In the genomic region with DNA sequence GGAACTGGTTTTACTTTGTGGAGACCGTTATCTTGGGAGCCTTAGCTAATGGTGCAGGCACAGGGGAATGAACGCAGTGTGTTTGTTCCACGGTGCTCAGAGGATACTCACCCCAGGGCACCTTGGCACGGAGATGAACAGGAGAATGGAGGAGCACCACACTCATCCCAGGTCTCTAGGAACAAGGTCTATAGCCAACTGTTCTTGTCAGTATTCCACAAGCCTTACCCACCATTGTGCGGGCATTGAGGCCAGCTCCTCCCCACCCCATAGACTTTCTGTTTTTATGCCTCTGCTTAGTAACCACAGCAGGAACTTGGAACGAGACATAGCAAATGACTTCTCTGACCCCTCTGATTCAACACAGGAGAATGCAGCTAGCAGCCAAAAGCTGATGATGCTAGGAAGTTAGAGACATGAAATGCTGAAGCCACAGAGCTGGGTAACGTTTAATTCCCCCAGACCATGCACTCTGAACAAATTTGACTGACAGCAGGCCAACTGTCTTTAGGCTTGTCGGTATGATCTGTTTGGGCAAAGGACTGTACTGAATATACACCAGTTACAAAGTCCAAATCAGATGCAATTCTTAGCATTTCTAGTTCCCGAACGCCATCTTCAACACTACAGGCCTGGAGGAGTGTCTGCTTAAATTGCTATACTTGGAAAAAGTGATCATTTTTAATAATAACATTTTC, we compare ENCODE assay signal across 9 mouse cellular contexts.
DNase-seq lines count a peak whose midpoint lies in the region; ATAC-seq lines count a peak whose summit lies in the region.
"Had no signal": no experiment of that assay in that cellular context is flagged by ENCODE, and none has a peak within 500 bp of the region (broad histone marks: within the 10 kb centered on the region; RNA-seq: fewer than 3 reads in every experiment).

No protein-coding gene starts in this region.

- H3K4me1 ChIP-seq in kidney, embryonic 14.5 days (ENCODE audit: control insufficient read depth, insufficient read depth, low read length): no peaks in the 10 kb centered on the region
- H3K4me1 ChIP-seq in hindbrain, embryonic 13.5 days (replicated peaks): peaks cover 10% of the 10 kb centered on the region
- H3K4me1 ChIP-seq: liver, embryonic 13.5 days had no signal

- no peaks in the 10 kb centered on the region for H3K27me3 ChIP-seq in kidney, embryonic 14.5 days (ENCODE audit: control insufficient read depth, insufficient read depth, low read length)
- no peaks in the 10 kb centered on the region for H3K27me3 ChIP-seq in hindbrain, embryonic 13.5 days
- H3K27me3 ChIP-seq: liver, embryonic 13.5 days had no signal

- H3K36me3 ChIP-seq in kidney, embryonic 14.5 days (ENCODE audit: control insufficient read depth, insufficient read depth, low read length): no peaks in the 10 kb centered on the region
- H3K36me3 ChIP-seq in hindbrain, embryonic 13.5 days: no peaks in the 10 kb centered on the region
- H3K36me3 ChIP-seq: liver, embryonic 13.5 days had no signal

- peak; percentile 67 for ATAC-seq in kidney, embryonic 14.5 days (ENCODE audit: low FRiP score, low TSS enrichment)
- ATAC-seq in hindbrain, embryonic 13.5 days (ENCODE audit: low FRiP score): peak; percentile 71
- no peak for ATAC-seq in inflammation-experienced regulatory T-cells, adult 6 months

- no peak overlapping the region for H3K4me3 ChIP-seq in kidney, embryonic 14.5 days (ENCODE audit: low read length)
- H3K4me3 ChIP-seq in hindbrain, embryonic 13.5 days: no peak overlapping the region
- H3K4me3 ChIP-seq: liver, embryonic 13.5 days had no signal

- H3K9me3 ChIP-seq in kidney, embryonic 14.5 days (ENCODE audit: control insufficient read depth, low read length): no peaks in the 10 kb centered on the region
- no peaks in the 10 kb centered on the region for H3K9me3 ChIP-seq in hindbrain, embryonic 13.5 days
- H3K9me3 ChIP-seq: liver, embryonic 13.5 days had no signal

- WGBS in kidney, embryonic 14.5 days: 57% methylated on average over 10 of the region's 10 CpGs
- WGBS in hindbrain, embryonic 13.5 days: 52% methylated on average over 10 of the region's 10 CpGs

- no peak for DNase-seq in kidney, adult 8-10 months
- peak; percentile 67 for DNase-seq in fibroblast of lung, adult 2 months (ENCODE audit: low read depth)
- DNase-seq in lung, postnatal 25 days (ENCODE audit: low spot score): peak; percentile 40
- DNase-seq in left cerebral cortex, postnatal 25 days (ENCODE audit: low spot score in 2 of 2): no peak
- no peak for DNase-seq in cerebellum, adult 18-20 months
- DNase-seq: liver, embryonic 13.5 days had no signal

- intact Hi-C loops in left cerebral cortex, postnatal 25 days (cut with DNase I): loop anchor here (10.0 kb wide), 1 partner anchor 282 kb away; no protein-coding TSS in a partner anchor

- no peak overlapping the region for H3K9ac ChIP-seq in kidney, embryonic 14.5 days (ENCODE audit: low read depth, low read length)
- no peak overlapping the region for H3K9ac ChIP-seq in hindbrain, embryonic 13.5 days
- H3K9ac ChIP-seq: liver, embryonic 13.5 days had no signal

- no peak overlapping the region for H3K4me2 ChIP-seq in kidney, embryonic 14.5 days (replicated peaks; ENCODE audit: low read depth, low read length)
- H3K4me2 ChIP-seq in hindbrain, embryonic 13.5 days: peak overlapping the region; percentile 6; the same call in 1 of the 2 replicates
- H3K4me2 ChIP-seq: liver, embryonic 13.5 days had no signal

- H3K27ac ChIP-seq in kidney, embryonic 14.5 days (ENCODE audit: low read depth, low read length): no peak overlapping the region; the same call in 1 of the 2 replicates
- peak overlapping the region; percentile 40 for H3K27ac ChIP-seq in hindbrain, embryonic 13.5 days
- H3K27ac ChIP-seq: liver, embryonic 13.5 days had no signal

Comparison
In these comparisons a context has a peak if more than half of its experiments do, and no peak if none do; other contexts are left out.
1. DNase-seq: peak in fibroblast of lung, adult 2 months (single experiment) and lung, postnatal 25 days (single experiment); none in kidney, adult 8-10 months (0 of 2), left cerebral cortex, postnatal 25 days (0 of 2) and cerebellum, adult 18-20 months (0 of 2).